Mouse (Mus musculus): ENCODE results near the gene Cryab. TPM values are rescaled to one million over a fixed set of nuclear protein-coding genes. Genes with fewer than 3 reads are reported as not detected.

Cryab gene
- total RNA-seq, 1 experiment = 57.4 TPM

- H3K4me1 ChIP-seq (ENCODE audit: control insufficient read depth in 2 of 2, insufficient read depth in 2 of 2, low read length in 2 of 2, poor library complexity in 1 of 2) = peaks cover 4 to 8% of the 10 kb centered on the region in 2 experiments; a peak in 2 of 4 replicates
- H3K9ac ChIP-seq (ENCODE audit: insufficient read depth, low read depth, low read length, poor library complexity, severe bottlenecking) = peak within 1 kb of the TSS; percentile 41
- no peak within 1 kb of the TSS for H3K27ac ChIP-seq (ENCODE audit: insufficient read depth, low read depth, low read length, poor library complexity, severe bottlenecking)
- no peak for TF ChIP-seq HCFC1 (IDR thresholded peaks at IDR 0.05; ENCODE audit: borderline replicate concordance, insufficient read depth, low read length)
- TF ChIP-seq ZNF384 (IDR thresholded peaks at IDR 0.05; ENCODE audit: low read depth, low read length) = no peak
- no peak for TF ChIP-seq MAFK (IDR thresholded peaks at IDR 0.05; ENCODE audit: insufficient read depth, low read depth, low read length)
- TF ChIP-seq CHD2 (IDR thresholded peaks at IDR 0.05; ENCODE audit: low read depth, low read length) = 0 out of 2 replicates have a peak, but pooled peaks have one; percentile 17
- H3K4me3 ChIP-seq (ENCODE audit: insufficient read depth in 1 of 2, low read depth in 1 of 2, low read length in 2 of 2, poor library complexity in 1 of 2, severe bottlenecking in 1 of 2) = peak within 1 kb of the TSS; percentile 67 to 69
- H3K36me3 ChIP-seq (ENCODE audit: control insufficient read depth, insufficient read depth, low read length, poor library complexity, severe bottlenecking) = no peaks in the 10 kb centered on the region
- DNase-seq (ENCODE audit: low read depth, low spot score) = peak; percentile 76
- no peaks in the 10 kb centered on the region for H3K9me3 ChIP-seq (ENCODE audit: control insufficient read depth, insufficient read depth, low read depth, low read length)
- in situ Hi-C loops (cut with MboI; ENCODE audit: low sequenced_read_pairs in 2 of 2, unreplicated experiment in 2 of 2) = no loop called here
Observed at GRCm38 (mm10) chr9:50746214-50746677, 4.9 kb upstream of the Cryab start, which contains the start of gene 2310030G06Rik. Gene 2310030G06Rik, minus strand, starts transcription at chr9:50746536.

- no peaks in the 10 kb centered on the region for H3K36me3 ChIP-seq (ENCODE audit: control insufficient read depth, insufficient read depth, low read length, poor library complexity, severe bottlenecking)
- no peak overlapping the region for H3K9ac ChIP-seq (ENCODE audit: insufficient read depth, low read depth, low read length, poor library complexity, severe bottlenecking)
- H3K9me3 ChIP-seq (ENCODE audit: control insufficient read depth, insufficient read depth, low read depth, low read length) = no peaks in the 10 kb centered on the region
- H3K4me1 ChIP-seq (ENCODE audit: control insufficient read depth in 2 of 2, insufficient read depth in 2 of 2, low read length in 2 of 2, poor library complexity in 1 of 2) = peaks cover 7 to 12% of the 10 kb centered on the region in 2 experiments; a peak in 3 of 4 replicates
- peak overlapping the region in 1 of 2 experiments; percentile 50; a peak in 1 of 4 replicates for H3K4me3 ChIP-seq (ENCODE audit: insufficient read depth in 1 of 2, low read depth in 1 of 2, low read length in 2 of 2, poor library complexity in 1 of 2, severe bottlenecking in 1 of 2)
- in situ Hi-C loops (cut with MboI; ENCODE audit: low sequenced_read_pairs in 2 of 2, unreplicated experiment in 2 of 2) = no loop called here
- no peak overlapping the region for H3K27ac ChIP-seq (ENCODE audit: insufficient read depth, low read depth, low read length, poor library complexity, severe bottlenecking)
- TF ChIP-seq MAFK (IDR thresholded peaks at IDR 0.05; ENCODE audit: insufficient read depth, low read depth, low read length) (no peak), CHD2 (IDR thresholded peaks at IDR 0.05; ENCODE audit: low read depth, low read length) (no peak), ZNF384 (IDR thresholded peaks at IDR 0.05; ENCODE audit: low read depth, low read length) (no peak), HCFC1 (IDR thresholded peaks at IDR 0.05; ENCODE audit: borderline replicate concordance, insufficient read depth, low read length) (no peak), ZC3H11A (IDR thresholded peaks at IDR 0.05; ENCODE audit: borderline replicate concordance, low read depth, low read length) (no peak)
- DNase-seq (ENCODE audit: low read depth, low spot score) = no peak
Observed at GRCm38 (mm10) chr9:50750706-50751105, 419 bp upstream of the Cryab start.

- TF ChIP-seq HCFC1 (IDR thresholded peaks at IDR 0.05; ENCODE audit: borderline replicate concordance, insufficient read depth, low read length) (no peak), CHD2 (IDR thresholded peaks at IDR 0.05; ENCODE audit: low read depth, low read length) (no peak)
- peaks cover 4 to 12% of the 10 kb centered on the region in 2 experiments; a peak in 2 of 4 replicates for H3K4me1 ChIP-seq (ENCODE audit: control insufficient read depth in 2 of 2, insufficient read depth in 2 of 2, low read length in 2 of 2, poor library complexity in 1 of 2)
- no peaks in the 10 kb centered on the region for H3K9me3 ChIP-seq (ENCODE audit: control insufficient read depth, insufficient read depth, low read depth, low read length)
- in situ Hi-C loops (cut with MboI; ENCODE audit: low sequenced_read_pairs in 2 of 2, unreplicated experiment in 2 of 2) = no loop called here
- H3K36me3 ChIP-seq (ENCODE audit: control insufficient read depth, insufficient read depth, low read length, poor library complexity, severe bottlenecking) = no peaks in the 10 kb centered on the region
- no peak within 1 kb of the TSS for H3K9ac ChIP-seq (ENCODE audit: insufficient read depth, low read depth, low read length, poor library complexity, severe bottlenecking)
- no peak within 1 kb of the TSS for H3K27ac ChIP-seq (ENCODE audit: insufficient read depth, low read depth, low read length, poor library complexity, severe bottlenecking)
- H3K4me3 ChIP-seq (ENCODE audit: insufficient read depth in 1 of 2, low read depth in 1 of 2, low read length in 2 of 2, poor library complexity in 1 of 2, severe bottlenecking in 1 of 2) = peak within 1 kb of the TSS; percentile 16 to 54
- no peak for DNase-seq (ENCODE audit: low read depth, low spot score)
Observed at GRCm38 (mm10) chr9:50752054-50752602, 1.0 kb downstream of the Cryab start, which contains the start of gene Hspb2. Gene Hspb2, minus strand, starts transcription at chr9:50752354.

- Histone ChIP-seq H3K4me1 (ENCODE audit: control insufficient read depth in 2 of 2, insufficient read depth in 2 of 2, low read length in 2 of 2, poor library complexity in 1 of 2) (peaks cover 4 to 12% of the 10 kb centered on the region in 2 experiments; a peak in 2 of 4 replicates), H3K36me3 (ENCODE audit: control insufficient read depth, insufficient read depth, low read length, poor library complexity, severe bottlenecking) (no peaks in the 10 kb centered on the region), H3K9ac (ENCODE audit: insufficient read depth, low read depth, low read length, poor library complexity, severe bottlenecking) (no peak overlapping the region), H3K4me3 (ENCODE audit: insufficient read depth in 1 of 2, low read depth in 1 of 2, low read length in 2 of 2, poor library complexity in 1 of 2, severe bottlenecking in 1 of 2) (peak overlapping the region in 1 of 2 experiments; percentile 30; a peak in 2 of 4 replicates), H3K27ac (ENCODE audit: insufficient read depth, low read depth, low read length, poor library complexity, severe bottlenecking) (no peak overlapping the region), H3K9me3 (ENCODE audit: control insufficient read depth, insufficient read depth, low read depth, low read length) (no peaks in the 10 kb centered on the region)
- in situ Hi-C loops (cut with MboI; ENCODE audit: low sequenced_read_pairs in 2 of 2, unreplicated experiment in 2 of 2) = no loop called here
- no peak for TF ChIP-seq ZNF384 (IDR thresholded peaks at IDR 0.05; ENCODE audit: low read depth, low read length)
- no peak for TF ChIP-seq ZC3H11A (IDR thresholded peaks at IDR 0.05; ENCODE audit: borderline replicate concordance, low read depth, low read length)
- no peak for TF ChIP-seq CHD2 (IDR thresholded peaks at IDR 0.05; ENCODE audit: low read depth, low read length)
- no peak for TF ChIP-seq HCFC1 (IDR thresholded peaks at IDR 0.05; ENCODE audit: borderline replicate concordance, insufficient read depth, low read length)
- no peak for TF ChIP-seq MAFK (IDR thresholded peaks at IDR 0.05; ENCODE audit: insufficient read depth, low read depth, low read length)
- DNase-seq (ENCODE audit: low read depth, low spot score) = no peak
Observed at GRCm38 (mm10) chr9:50752784-50753615, 1.9 kb downstream of the Cryab start.
